ENCODE assay signal across 24 mouse cellular contexts in genomic region chr19:28850510-28850909, GRCm38 (mm10). TPM values are rescaled to one million over a fixed set of nuclear protein-coding genes. Genes with fewer than 3 reads are reported as not detected.
DNase-seq lines count a peak whose midpoint lies in the region; ATAC-seq lines count a peak whose summit lies in the region.
"Had no signal": no experiment of that assay in that cellular context is flagged by ENCODE, and none has a peak within 500 bp of the region (broad histone marks: within the 10 kb centered on the region; RNA-seq: fewer than 3 reads in every experiment).

No protein-coding gene starts in this region.

- H3K27ac ChIP-seq in lung, embryonic 15.5 days, result peak overlapping the region; percentile 59; the same call in 1 of the 2 replicates
- H3K27ac ChIP-seq: forebrain, embryonic 10.5 days; forebrain, embryonic 13.5 days; heart, adult 2 months; heart, embryonic 10.5 days; heart, embryonic 13.5 days; hindbrain, embryonic 14.5 days had no signal

- no peaks in the 10 kb centered on the region for H3K27me3 ChIP-seq in lung, embryonic 15.5 days
- H3K27me3 ChIP-seq: heart, embryonic 13.5 days had no signal

- peak; percentile 70; the same call in 1 of the 2 replicates for ATAC-seq in lung, embryonic 15.5 days (ENCODE audit: borderline replicate concordance, extremely low read depth, low FRiP score, low TSS enrichment)
- ATAC-seq: activated CD4-positive, CD25-positive, alpha-beta regulatory T cell, adult 4 months; forebrain, embryonic 13.5 days; forebrain, embryonic 16.5 days had no signal

- H3K9ac ChIP-seq in lung, embryonic 15.5 days, result no peak overlapping the region
- H3K9ac ChIP-seq: forebrain, embryonic 13.5 days; heart, embryonic 13.5 days; hindbrain, embryonic 14.5 days had no signal

- H3K4me1 ChIP-seq in lung, embryonic 15.5 days, result no peaks in the 10 kb centered on the region
- H3K4me1 ChIP-seq: forebrain, embryonic 10.5 days; forebrain, embryonic 13.5 days; heart, embryonic 13.5 days had no signal

- H3K4me2 ChIP-seq in lung, embryonic 15.5 days, result no peak overlapping the region
- H3K4me2 ChIP-seq: forebrain, embryonic 13.5 days; heart, embryonic 13.5 days; hindbrain, embryonic 14.5 days had no signal

- H3K9me3 ChIP-seq in lung, embryonic 15.5 days, result no peaks in the 10 kb centered on the region
- H3K9me3 ChIP-seq: forebrain, embryonic 10.5 days; forebrain, embryonic 13.5 days; heart, embryonic 10.5 days; heart, embryonic 13.5 days had no signal

- no peak overlapping the region for H3K4me3 ChIP-seq in lung, embryonic 15.5 days
- H3K4me3 ChIP-seq: forebrain, embryonic 10.5 days; forebrain, embryonic 13.5 days; heart, adult 2 months; heart, embryonic 10.5 days; heart, embryonic 13.5 days had no signal

- intact Hi-C loops in left cerebral cortex, postnatal 14 days (cut with DNase I), result no loop called here

- H3K36me3 ChIP-seq in lung, embryonic 15.5 days, result no peaks in the 10 kb centered on the region
- H3K36me3 ChIP-seq: forebrain, embryonic 10.5 days; heart, embryonic 10.5 days; heart, embryonic 13.5 days had no signal

- 55% methylated on average over 3 of the region's 3 CpGs for WGBS in lung, embryonic 15.5 days

- peak; percentile 9 for DNase-seq in 416B (ENCODE audit: low read depth)
- peak; percentile 11 for DNase-seq in lung, postnatal 14 days
- DNase-seq in yolk sac, embryonic 10.5 days (ENCODE audit: low spot score), result peak; percentile 60
- no peak for DNase-seq in left cerebral cortex, postnatal 14 days (ENCODE audit: low spot score in 2 of 2)
- no peak for DNase-seq in kidney, adult 8-10 months
- DNase-seq: adrenal gland, adult 8-10 months; adrenal gland, postnatal 25 days; cerebellum, adult 11-12 months; cerebellum, adult 8-10 months; cerebellum, postnatal 10 days; gastrocnemius, postnatal 10 days; gastrocnemius, postnatal 36 days; heart, adult 2 months; heart, postnatal 14 days; heart, postnatal 4 days had no signal

RNA-seq across cellular contexts. Expression of gene Slc1a1, which starts 15.7 kb away (rescaled TPM):
- 4.4 and 5.1 TPM in 2 replicates for polyA plus RNA-seq in lung, embryonic 15.5 days (2015; fragmentation: Nextera tagmentation; extraction: Ambion mirVana)
- total RNA-seq in left cerebral cortex, postnatal 14 days (2021), result 100 to 1,000 TPM; 107 to 115 TPM
- total RNA-seq: granulocyte monocyte progenitor cell, adult 5-6 weeks had no signal
- polyA plus RNA-seq: activated CD4-positive, CD25-positive, alpha-beta regulatory T cell, adult 4 months had no signal

Comparison
In these comparisons a context has a peak if more than half of its experiments do, and no peak if none do; other contexts are left out.
1. DNase-seq: peak in 416B (single experiment), lung, postnatal 14 days (single experiment) and yolk sac, embryonic 10.5 days (single experiment); none in left cerebral cortex, postnatal 14 days (0 of 2) and kidney, adult 8-10 months (0 of 2).